Mouse (Mus musculus) embryonic facial prominence, embryonic 15.5 days (tissue): Measurements from ENCODE around the gene Olfr785. TPM values are rescaled to one million over a fixed set of nuclear protein-coding genes. Genes with fewer than 3 reads are reported as not detected.
"Not testable (repeated sequence)": the region's sequence is repeated elsewhere in the genome, so short reads cannot be mapped to it uniquely, and the experiment has no call there.

Experiments
- ATAC-seq: fragments of 200-750 bp; cut with Nextera tagmentation; 2 replicates; pipeline ENCODE4 v1.8.0; 2017; ENCODE audit warnings: low read depth, moderate TSS enrichment; ENCODE audit not compliant: insufficient number of reproducible peaks, low FRiP score, low TSS enrichment
- H3K27ac ChIP-seq: fragments of 300-500 bp; sonication (generic); replicated peaks from 2 replicates; pipeline ENCODE4 v1.5.1; 2015; ENCODE audit warnings: mild to moderate bottlenecking, inconsistent platforms
- H3K27me3 ChIP-seq: fragments of 300-500 bp; sonication (generic); 2 replicates; pipeline ENCODE4 v1.6.1; 2015; ENCODE audit warnings: inconsistent platforms
- H3K36me3 ChIP-seq: fragments of 300-500 bp; sonication (generic); 2 replicates; pipeline ENCODE4 v1.6.1; 2015; ENCODE audit warnings: mild to moderate bottlenecking, inconsistent platforms
- H3K4me1 ChIP-seq: fragments of 300-500 bp; sonication (generic); 2 replicates; pipeline ENCODE4 v1.6.1; 2015; ENCODE audit warnings: inconsistent platforms
- H3K4me2 ChIP-seq: fragments of 300-500 bp; sonication (generic); replicated peaks from 2 replicates; pipeline ENCODE4 v1.6.1; 2015; ENCODE audit warnings: mild to moderate bottlenecking, inconsistent platforms
- H3K4me3 ChIP-seq: fragments of 300-500 bp; sonication (generic); replicated peaks from 2 replicates; pipeline ENCODE4 v1.5.1; 2015; ENCODE audit warnings: mild to moderate bottlenecking, inconsistent platforms
- H3K9ac ChIP-seq: fragments of 300-500 bp; sonication (generic); 2 replicates; pipeline ENCODE4 v1.6.1; 2015; ENCODE audit warnings: inconsistent platforms
- H3K9me3 ChIP-seq: fragments of 300-500 bp; sonication (generic); replicated peaks from 2 replicates; pipeline ENCODE4 v1.6.1; 2016; ENCODE audit warnings: inconsistent platforms
- WGBS: fragments of 180-500 bp; shearing (Covaris S2); methylation state at CpG from one replicate; pipeline ENCODE4 v1.1.7; 2015; 5-methylcytosine and 5-hydroxymethylcytosine counted together
- polyA plus RNA-seq: library from polyadenylated mRNA; unstranded; fragments of >200 nt; fragmentation: Nextera tagmentation; extraction: Ambion mirVana; gene quantifications from 2 replicates; pipeline ENCODE4 v1.2.1, GENCODE M21; 2015

Gene Olfr785
- polyA plus RNA-seq = not detected in 2 replicates

DNA sequence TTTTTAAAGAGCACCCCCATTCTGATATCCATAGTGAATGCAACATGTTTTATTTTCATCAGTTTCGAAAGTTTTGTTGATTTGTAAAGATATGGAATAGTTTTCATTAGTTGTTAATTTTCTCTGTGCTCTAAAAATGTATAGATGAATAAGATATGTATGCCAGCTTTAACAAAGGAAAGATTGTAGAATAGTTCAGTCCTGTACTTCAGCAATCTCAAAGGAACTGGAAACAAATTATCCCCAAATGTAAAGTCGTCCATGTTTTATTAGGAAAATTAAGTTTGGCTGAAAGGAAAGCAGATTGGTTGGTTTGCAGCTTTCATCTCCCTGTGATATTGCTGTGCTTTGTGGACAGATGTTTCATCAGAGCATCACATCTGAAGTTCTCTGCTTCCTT lies at the start of gene Olfr785:
Gene Olfr785 (plus strand): TSS at position 301 of the 400 bp plus-strand sequence.
- no peaks in the 10 kb centered on the region for H3K36me3 ChIP-seq
- H3K9ac ChIP-seq = no peak within 1 kb of the TSS
- no peak for ATAC-seq
- H3K27ac ChIP-seq = no peak within 1 kb of the TSS
- no peak within 1 kb of the TSS for H3K4me2 ChIP-seq
- 72% methylated on average over 2 of the region's 2 CpGs for WGBS
- no peaks in the 10 kb centered on the region for H3K4me1 ChIP-seq
- H3K9me3 ChIP-seq = no peaks in the 10 kb centered on the region
- no peak within 1 kb of the TSS for H3K4me3 ChIP-seq
- H3K27me3 ChIP-seq = no peaks in the 10 kb centered on the region

DNA sequence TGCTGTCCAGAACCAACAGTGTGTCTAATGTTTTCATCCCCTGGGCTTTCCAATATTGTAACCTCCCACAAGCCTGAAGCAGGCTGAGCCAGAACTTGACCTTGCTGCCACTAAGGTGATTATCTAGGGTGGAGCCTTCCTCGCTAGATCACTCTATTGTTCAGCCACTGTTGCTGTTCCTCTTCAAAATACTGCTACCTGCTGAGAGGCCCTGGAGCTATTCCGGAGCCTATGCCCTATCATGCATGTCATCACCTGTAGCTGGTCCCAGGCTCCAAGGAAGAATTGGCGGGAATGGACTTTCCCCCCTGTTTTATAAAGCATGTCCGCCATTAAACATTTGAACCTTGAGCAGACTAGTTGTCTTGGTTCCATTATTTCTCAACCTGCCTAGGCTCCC lies 48.7 kb upstream of the Olfr785 start:
- 76% methylated on average over 4 of the region's 4 CpGs for WGBS
- H3K4me3 ChIP-seq, ATAC-seq, H3K27me3 ChIP-seq, H3K9me3 ChIP-seq, H3K27ac ChIP-seq, H3K36me3 ChIP-seq, H3K4me1 ChIP-seq, H3K9ac ChIP-seq, H3K4me2 ChIP-seq: not testable (repeated sequence)

DNA sequence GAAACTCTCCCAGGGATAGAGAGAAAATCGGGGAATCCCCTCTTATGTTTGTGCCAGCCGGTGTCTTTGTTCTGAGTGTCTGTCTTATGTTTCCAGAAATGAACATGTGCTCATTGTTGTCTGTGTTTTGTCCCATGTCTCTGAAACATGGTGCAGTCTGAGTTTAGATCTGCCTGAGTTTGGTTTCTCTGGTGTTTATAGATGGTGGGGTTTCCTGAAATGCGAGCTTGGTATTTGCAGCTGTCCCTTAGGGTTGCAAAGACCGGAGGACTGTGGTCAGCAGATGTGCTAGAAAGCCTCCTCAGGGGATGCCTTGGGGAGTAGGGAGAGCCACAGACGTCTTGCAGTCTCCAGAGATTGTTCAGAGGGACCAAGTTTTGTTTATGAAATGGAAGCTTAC lies 47.9 kb upstream of the Olfr785 start:
- H3K27me3 ChIP-seq = no peaks in the 10 kb centered on the region
- no peak overlapping the region for H3K9ac ChIP-seq
- no peak overlapping the region for H3K4me3 ChIP-seq
- no peak for ATAC-seq
- no peaks in the 10 kb centered on the region for H3K36me3 ChIP-seq
- no peaks in the 10 kb centered on the region for H3K9me3 ChIP-seq
- WGBS = 55% methylated on average over 5 of the region's 5 CpGs
- no peak overlapping the region for H3K27ac ChIP-seq
- no peak overlapping the region for H3K4me2 ChIP-seq
- H3K4me1 ChIP-seq = no peaks in the 10 kb centered on the region

DNA sequence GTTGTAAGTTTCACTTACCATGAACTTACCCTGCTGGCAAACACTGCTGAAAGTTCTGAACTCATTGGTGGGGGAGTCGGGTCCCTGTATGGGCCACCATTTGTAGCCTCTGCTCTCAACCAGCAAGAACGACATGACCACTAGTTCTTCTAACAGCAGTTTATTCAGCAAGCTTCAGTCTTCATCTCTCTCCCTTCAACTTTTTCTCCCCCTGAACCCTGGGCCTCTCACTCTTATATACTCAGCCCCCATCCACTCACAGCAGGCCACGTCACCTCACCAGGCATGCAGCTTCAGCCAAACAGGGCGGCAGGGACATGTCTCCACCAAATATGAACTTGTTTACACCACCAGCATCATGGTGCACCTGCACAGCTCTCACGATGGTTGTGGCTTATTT lies 31.2 kb upstream of the Olfr785 start:
- not testable (repeated sequence) for H3K27me3 ChIP-seq, H3K9me3 ChIP-seq, H3K9ac ChIP-seq, H3K36me3 ChIP-seq, H3K4me3 ChIP-seq, H3K27ac ChIP-seq, H3K4me1 ChIP-seq, H3K4me2 ChIP-seq, ATAC-seq
- WGBS = 90% methylated on average over 5 of the region's 5 CpGs

DNA sequence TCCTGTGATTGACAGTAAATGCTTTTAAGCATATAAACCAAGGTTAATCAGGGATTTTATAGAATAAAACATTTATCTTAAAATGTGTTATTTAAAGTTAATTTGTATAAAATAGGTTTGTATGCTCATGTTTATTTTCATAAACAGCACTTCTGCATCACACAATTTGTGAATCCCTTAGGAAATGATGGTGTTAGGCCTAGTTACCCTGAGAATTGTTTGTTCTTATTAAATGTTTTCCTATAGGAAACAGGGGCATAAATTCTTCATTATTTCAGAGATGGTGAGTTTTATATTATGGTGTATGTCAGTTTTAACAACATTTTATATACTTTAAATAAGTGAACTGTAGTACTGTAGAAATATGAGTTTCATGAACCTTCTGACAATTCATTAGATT lies 21.4 kb upstream of the Olfr785 start, which contains the start of gene Olfr784:
Gene Olfr784 (plus strand): TSS at position 301 of the 400 bp plus-strand sequence.
- Histone ChIP-seq H3K4me1 (no peaks in the 10 kb centered on the region), H3K27ac (no peak within 1 kb of the TSS)

DNA sequence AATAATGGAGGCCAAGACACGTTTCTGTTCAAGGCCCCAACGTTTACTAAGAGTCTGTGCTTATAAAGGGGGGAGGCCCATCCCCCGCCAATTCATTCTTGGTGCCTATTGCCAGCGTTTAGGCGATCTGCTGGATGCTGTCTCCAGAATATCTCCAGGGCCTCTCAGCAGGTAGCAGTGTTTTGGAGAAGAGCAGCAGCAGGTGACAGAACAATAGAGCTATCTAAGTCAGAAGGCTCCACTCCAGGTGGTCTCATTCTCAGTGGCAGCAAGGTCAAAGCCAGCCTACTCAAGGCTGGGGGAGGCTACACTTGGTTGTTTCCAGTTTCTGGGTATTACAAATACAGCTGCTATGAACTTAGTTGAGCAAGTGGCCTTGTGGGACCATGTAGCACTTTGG lies 4.3 kb upstream of the Olfr785 start:
- Histone ChIP-seq H3K9me3 (no peaks in the 10 kb centered on the region), H3K4me2 (no peak overlapping the region), H3K36me3 (no peaks in the 10 kb centered on the region), H3K27ac (no peak overlapping the region), H3K4me1 (no peaks in the 10 kb centered on the region), H3K27me3 (no peaks in the 10 kb centered on the region), H3K4me3 (no peak overlapping the region), H3K9ac (no peak overlapping the region)
- no peak for ATAC-seq
- 48% methylated on average over 5 of the region's 5 CpGs for WGBS

More for the DNA sequence above, 21.4 kb upstream of the Olfr785 start, which contains the start of gene Olfr784:
- Histone ChIP-seq H3K9me3 (no peaks in the 10 kb centered on the region), H3K4me2 (no peak within 1 kb of the TSS), H3K9ac (no peak within 1 kb of the TSS), H3K4me3 (no peak within 1 kb of the TSS), H3K36me3 (no peaks in the 10 kb centered on the region), H3K27me3 (no peaks in the 10 kb centered on the region)
- ATAC-seq = no peak

DNA sequence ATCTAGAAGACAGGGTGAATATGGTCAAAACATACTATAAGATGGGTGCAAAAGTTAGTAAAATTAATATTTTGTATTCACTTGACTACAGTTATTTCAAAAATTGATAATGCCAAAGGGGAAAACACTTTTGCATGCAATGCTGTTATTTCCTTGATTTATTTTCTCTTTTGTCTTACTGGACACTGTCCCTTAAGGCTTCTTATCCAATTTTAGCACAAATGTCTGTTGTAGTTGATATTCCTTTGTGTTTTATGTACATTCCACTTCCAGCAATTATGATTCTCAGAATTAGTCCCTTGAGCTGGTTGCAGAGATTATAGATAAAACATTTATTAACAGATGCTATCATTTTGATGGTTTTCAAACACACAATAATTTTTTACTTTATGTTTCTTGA lies 21.8 kb downstream of the Olfr785 start, which contains the start of gene Olfr786:
Gene Olfr786 (plus strand): TSS at position 301 of the 400 bp plus-strand sequence.
- Histone ChIP-seq H3K4me3 (no peak within 1 kb of the TSS), H3K9ac (no peak within 1 kb of the TSS), H3K27ac (no peak within 1 kb of the TSS), H3K4me2 (no peak within 1 kb of the TSS), H3K36me3 (no peaks in the 10 kb centered on the region), H3K27me3 (no peaks in the 10 kb centered on the region), H3K9me3 (no peaks in the 10 kb centered on the region), H3K4me1 (no peaks in the 10 kb centered on the region)
- no peak for ATAC-seq

Other genes with a start within 250 kb of the Olfr785 start
- gene Olfr771, start 240.7 kb upstream of the Olfr785 start, polyA plus RNA-seq = not detected in 2 replicates
- not detected in 2 replicates for gene Olfr772, start 227.5 kb upstream of the Olfr785 start, polyA plus RNA-seq
- not detected in 2 replicates for gene Olfr773, start 218.0 kb upstream of the Olfr785 start, polyA plus RNA-seq
- gene Olfr774, start 169.2 kb upstream of the Olfr785 start, polyA plus RNA-seq = not detected in 2 replicates
- gene Olfr775, start 157.0 kb upstream of the Olfr785 start, polyA plus RNA-seq = not detected in 2 replicates
- gene Olfr776, start 146.3 kb upstream of the Olfr785 start, polyA plus RNA-seq = not detected in 2 replicates
- gene Olfr777, start 133.9 kb upstream of the Olfr785 start, polyA plus RNA-seq = not detected in 2 replicates
- gene Olfr780, start 87.3 kb upstream of the Olfr785 start, polyA plus RNA-seq = not detected in 2 replicates
- 0.17 TPM in 1 of 2 replicates, not detected in the other for gene Olfr781, start 76.6 kb upstream of the Olfr785 start, polyA plus RNA-seq
- gene Olfr782, start 56.6 kb upstream of the Olfr785 start, polyA plus RNA-seq = 0.19 TPM in 1 of 2 replicates, not detected in the other
- 0.07 TPM in 1 of 2 replicates, not detected in the other for gene Olfr784, start 21.3 kb upstream of the Olfr785 start, polyA plus RNA-seq
- gene Olfr786, start 21.9 kb downstream of the Olfr785 start, polyA plus RNA-seq = 0.17 TPM in 1 of 2 replicates, not detected in the other
- not detected in 2 replicates for gene Olfr787, start 56.4 kb downstream of the Olfr785 start, polyA plus RNA-seq
- gene Olfr788, start 65.6 kb downstream of the Olfr785 start, polyA plus RNA-seq = not detected in 2 replicates
- 0.05 TPM in 1 of 2 replicates, not detected in the other for gene Olfr789, start 79.3 kb downstream of the Olfr785 start, polyA plus RNA-seq
- gene Olfr790, start 93.1 kb downstream of the Olfr785 start, polyA plus RNA-seq = not detected in 2 replicates
- gene Olfr791, start 116.4 kb downstream of the Olfr785 start, polyA plus RNA-seq = 0.07 and 0.21 TPM in 2 replicates
- gene Olfr792, start 133.7 kb downstream of the Olfr785 start, polyA plus RNA-seq = 0.24 TPM in 1 of 2 replicates, not detected in the other
- not detected in 2 replicates for gene Olfr794, start 162.2 kb downstream of the Olfr785 start, polyA plus RNA-seq
- gene Olfr796, start 207.1 kb downstream of the Olfr785 start, polyA plus RNA-seq = not detected in 2 replicates
- 0.04 and 0.12 TPM in 2 replicates for gene Olfr798, start 222.5 kb downstream of the Olfr785 start, polyA plus RNA-seq
- gene Olfr799, start 232.1 kb downstream of the Olfr785 start, polyA plus RNA-seq = not detected in 2 replicates